Mouse (Mus musculus) gastrocnemius, postnatal 14 days (tissue): ENCODE results near the gene Fermt1. TPM values are rescaled to one million over a fixed set of nuclear protein-coding genes. Genes with fewer than 3 reads are reported as not detected.
A peak's percentile ranks its signal among the peaks of the same experiment; 100 is the strongest.

Source experiments
- DNase-seq: peaks from one replicate; pipeline ENCODE4 v3.0.0; 2021; ENCODE audit warnings: mixed read lengths
- intact Hi-C: fragments of 180-260 bp; cut with DNase I; formaldehyde crosslinking; loops from one replicate; pipeline ENCODE4 v1.15.1; 2025; ENCODE audit warnings: low total_unique reads
- total RNA-seq, 2 experiments: library from RNA; stranded (reverse); gene quantifications; 2 replicates each; pipeline ENCODE4 v1.2.3; 2021

Gene Fermt1
- total RNA-seq, 2 experiments from 2014 or later, result not detected

DNA sequence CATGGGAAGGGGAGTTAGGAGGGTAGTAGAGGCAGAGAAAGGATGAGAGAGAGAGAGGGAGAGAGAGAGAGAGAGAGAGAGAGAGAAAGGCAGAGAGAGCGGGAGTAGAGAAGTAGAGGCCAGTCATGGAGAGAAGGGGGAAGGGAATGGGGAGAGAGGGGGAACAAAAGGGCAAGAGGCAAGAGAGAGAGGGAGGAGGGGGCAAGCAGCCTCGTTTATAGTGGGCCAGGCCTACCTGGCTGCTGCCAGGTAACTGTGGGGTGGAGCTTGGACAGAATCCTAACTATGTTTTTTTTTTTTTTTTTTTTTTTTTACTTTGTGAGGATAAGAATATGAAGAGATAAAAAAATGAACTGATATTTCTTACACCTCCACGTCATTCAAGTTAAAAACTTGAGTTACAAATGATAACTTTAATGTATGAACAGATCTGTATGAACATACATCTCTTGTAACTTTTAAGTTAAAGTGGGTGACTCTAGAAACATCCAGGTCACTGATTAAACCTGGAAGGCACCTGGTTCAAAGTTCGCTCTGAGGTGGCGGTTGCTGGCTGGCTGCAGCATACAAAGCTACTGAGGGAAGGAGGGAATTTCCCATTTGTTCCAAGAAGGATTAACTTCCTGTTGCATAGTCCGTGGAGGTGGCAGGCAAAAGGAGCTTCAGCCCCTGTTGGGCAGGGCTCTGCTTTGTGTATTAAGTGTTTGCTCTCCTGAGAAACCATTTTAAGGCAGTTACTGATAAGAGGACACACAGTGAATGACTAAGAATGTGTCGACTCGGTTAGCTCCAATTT lies 22.2 kb downstream of the Fermt1 start:
- DNase-seq, result no peak
- intact Hi-C loops, result no loop called here

DNA sequence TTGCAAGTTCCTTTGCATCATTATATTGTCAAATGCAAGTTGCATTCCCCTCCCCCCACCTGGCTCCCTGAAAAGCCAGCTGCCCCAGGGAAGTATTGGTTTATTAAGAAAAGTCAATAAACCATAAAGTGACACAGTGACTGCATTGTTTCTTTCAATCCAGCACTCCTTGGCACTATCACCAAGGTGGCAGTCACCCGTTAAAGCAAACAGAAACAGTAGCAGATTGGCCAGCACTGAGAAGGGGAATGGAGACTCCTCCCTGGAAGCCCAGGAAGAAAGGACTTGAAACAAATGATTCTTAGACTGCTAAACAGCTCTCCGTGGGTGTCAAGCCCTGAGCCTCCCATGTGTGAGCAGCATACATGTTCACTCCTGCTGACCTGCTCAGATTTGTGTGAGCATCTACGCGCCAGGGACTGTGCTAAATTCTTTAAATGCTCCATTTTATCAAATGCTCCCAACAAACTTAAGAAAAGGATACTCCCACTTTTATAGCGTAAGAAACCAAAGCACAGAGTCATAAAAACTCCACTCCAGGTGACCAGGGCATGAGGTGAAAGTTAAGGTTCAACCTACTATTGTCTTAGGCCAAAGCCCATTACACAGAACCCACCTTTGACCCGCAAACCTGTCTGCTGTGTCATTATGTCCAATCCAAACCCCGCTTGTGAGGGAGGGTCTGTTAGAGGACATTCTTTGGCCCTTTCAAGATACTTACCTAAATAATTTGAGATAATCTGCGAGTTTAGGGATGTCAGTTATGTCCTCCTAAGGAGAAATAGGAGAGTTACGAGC lies 23.4 kb downstream of the Fermt1 start:
- DNase-seq, result no peak
- intact Hi-C loops, result no loop called here

DNA sequence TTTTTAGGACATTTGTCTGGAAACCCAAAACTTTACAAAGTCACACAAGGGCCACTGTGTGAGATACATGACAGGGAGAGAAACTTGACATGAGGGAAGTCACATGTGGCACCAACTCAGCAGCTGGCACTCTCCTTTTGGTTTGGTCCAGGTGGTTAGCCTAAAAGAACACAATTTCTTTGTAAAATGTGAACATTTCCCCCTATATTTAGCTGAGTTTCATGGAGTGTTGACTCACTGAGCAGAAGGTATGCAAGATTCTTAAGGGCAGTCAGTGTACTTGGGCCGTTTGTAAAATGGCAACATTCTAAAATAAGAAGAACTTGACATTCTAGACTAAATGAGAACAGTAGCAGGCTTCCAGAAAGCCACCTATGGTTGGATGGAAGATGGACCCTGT lies 30.9 kb downstream of the Fermt1 start:
- intact Hi-C loops, result no loop called here
- DNase-seq, result no peak

DNA sequence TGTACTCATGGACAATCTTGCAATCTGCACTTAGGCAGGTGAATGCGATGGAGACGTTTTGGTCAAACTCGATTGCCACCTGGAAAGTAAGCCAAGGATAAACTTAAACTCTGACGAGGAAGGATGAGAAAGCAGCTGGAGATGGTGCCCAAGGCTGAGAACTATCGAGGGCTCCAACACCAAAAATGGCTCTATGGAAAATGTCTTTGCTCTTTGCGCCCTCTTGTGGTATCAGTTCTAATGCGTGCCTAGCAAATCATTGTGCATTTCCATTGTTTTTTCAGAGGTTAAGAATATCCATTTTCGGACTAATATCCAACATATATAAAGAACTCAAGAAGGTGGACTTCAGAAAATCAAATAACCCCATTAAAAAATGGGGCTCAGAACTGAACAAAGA lies 38.9 kb downstream of the Fermt1 start:
- peak; percentile 8 for DNase-seq
- intact Hi-C loops, result loop anchor here (5.0 kb wide), 1 partner anchor 59 kb away; the partner anchor contains the start of gene Crls1

DNA sequence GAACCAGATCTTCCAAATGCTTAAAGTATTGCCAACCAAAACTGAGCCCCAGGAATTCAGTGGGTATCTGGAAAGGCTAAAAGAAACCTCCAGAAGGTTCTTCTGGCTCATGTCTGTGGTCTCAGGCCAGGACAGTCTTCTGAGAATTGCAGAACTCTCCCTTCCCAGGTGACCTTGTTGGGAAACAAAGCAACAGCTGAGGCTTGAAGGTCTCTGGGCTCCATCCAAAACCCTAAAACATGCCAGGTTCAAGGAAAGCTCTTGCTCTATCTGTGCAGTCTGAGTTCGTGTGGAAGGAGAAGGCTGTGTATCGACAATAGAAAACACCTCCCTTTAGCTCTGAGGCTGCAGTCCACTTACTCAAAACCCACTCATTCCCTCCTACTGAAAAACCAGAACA lies 40.7 kb downstream of the Fermt1 start:
- intact Hi-C loops, result loop anchor here (5.0 kb wide), 2 partner anchors 58 to 388 kb away; partner anchors contain the start of gene Crls1

DNA sequence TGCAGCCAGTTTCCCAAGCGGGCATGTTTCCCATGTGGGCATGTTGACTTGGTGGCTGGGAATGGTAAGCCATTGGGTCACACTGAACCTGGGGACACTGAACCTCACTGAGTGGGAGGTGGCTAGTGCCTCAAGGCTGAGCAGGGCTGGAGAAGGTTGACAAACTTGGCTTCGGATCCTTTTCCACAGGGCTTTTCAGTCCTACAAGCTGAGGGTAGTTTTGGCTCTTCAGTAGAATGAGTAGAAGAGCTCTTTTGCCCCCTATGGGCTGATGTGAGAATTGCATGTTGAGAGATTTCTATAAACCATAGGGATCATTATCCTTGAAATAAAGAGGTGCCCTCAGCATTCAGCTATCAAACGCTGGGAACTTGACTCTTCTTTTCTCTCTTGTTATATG lies 42.2 kb downstream of the Fermt1 start:
- DNase-seq, result peak; percentile 6
- intact Hi-C loops, result loop anchor here (5.0 kb wide), 1 partner anchor 386 kb away; no protein-coding TSS in a partner anchor

More for the DNA sequence above, 40.7 kb downstream of the Fermt1 start:
- no peak for DNase-seq

DNA sequence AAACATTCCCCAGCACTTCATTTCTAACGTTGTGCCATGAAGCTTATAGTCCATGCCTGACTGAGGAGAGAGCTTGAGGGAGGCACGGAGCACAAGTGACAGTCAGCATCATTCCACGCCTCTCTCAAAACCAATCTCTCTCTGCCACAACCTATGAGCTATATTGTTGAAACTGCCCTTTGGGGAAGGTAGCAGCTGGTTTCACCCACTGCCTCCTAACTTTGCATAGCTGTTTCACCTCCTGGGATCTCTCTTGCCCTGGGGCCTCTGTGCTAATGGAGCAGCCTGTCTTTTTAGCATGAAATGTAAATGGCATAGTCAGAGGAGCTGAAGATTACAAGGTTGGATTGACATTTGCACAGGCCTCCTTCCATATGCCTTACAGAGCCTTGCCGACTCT lies 43.6 kb downstream of the Fermt1 start:
- intact Hi-C loops, result loop anchor here (5.0 kb wide), 1 partner anchor 385 kb away; no protein-coding TSS in a partner anchor
- no peak for DNase-seq

DNA sequence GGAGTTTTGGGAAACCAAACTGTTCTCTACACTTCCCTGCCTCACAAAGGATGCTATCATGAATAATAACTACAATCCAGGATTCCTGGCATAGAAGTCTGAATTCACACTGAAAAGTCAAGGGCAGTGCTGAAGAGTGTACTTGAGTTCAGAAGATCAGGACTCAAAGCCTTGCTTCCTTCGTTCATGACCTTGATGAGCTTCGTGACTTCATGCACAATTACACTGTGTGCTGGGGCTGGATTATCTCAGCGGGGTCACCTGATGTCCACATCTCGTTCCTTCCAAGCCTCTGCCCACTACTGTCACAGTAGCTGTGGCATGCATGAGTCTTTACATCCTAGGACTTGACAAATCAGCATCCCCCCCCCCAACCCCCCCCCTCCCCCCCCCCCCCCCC lies 44.1 kb downstream of the Fermt1 start:
- intact Hi-C loops, result loop anchor here (5.0 kb wide), 1 partner anchor 384 kb away; no protein-coding TSS in a partner anchor
- DNase-seq, result no peak

DNA sequence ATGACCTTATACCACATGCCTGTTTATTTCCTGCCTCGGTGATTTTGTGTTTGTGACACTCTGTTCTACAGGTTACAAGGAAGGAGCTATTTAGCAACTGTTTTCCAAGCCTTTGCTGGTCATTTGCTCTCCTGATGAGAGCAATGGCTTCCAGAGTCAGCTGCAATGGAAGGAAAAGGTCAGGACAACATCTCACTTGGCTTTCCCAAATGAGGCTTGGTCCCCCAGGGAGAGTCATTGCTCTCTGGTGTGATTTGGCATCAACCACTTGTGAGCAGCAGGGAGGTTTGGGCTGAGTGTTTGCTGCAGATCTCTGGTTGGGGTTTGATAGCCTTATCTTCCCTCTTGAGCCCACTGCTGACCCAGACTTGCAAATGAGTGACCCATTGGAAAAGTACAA lies 45.1 kb downstream of the Fermt1 start:
- intact Hi-C loops, result loop anchor here (5.0 kb wide), 1 partner anchor 383 kb away; no protein-coding TSS in a partner anchor
- DNase-seq, result no peak

DNA sequence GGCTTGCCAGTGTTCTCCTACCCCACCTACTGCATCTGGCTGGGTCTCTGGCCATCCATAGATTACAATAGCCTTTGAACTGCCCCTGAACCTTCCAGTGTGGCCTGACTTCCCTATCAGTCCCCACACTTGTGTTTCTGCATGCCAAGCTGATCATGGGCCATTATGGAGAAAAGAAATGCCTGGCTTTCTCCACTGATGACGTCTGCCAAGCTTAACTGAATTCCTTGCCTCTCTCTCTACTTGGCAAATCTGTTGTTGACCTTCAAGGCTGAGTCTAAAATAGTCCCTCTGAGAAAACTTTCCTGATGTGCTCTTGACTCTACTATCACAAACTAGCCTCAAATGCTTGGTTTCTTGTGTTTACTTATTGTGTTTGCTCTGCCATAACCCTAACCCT lies 47.5 kb downstream of the Fermt1 start:
- no peak for DNase-seq
- intact Hi-C loops, result no loop called here

DNA sequence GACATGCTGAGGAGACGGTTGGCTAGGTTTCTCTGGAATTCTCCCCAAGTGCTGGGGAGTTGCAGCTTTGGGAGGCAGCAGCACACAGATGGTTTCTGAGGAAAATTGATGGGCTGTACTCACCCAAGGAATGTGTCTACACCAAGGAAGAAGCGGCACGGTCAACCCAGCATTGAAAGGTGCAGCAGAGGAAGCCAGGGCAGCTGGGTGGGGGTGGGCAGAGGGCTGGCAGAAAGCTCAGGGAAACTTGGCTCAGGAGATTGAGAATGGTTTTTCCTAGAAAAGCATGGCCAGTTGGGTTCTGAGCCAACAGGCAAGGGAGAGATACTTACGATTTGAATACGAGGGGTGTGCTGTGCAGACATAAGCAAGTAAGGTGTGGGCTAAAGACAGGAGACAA lies 51.9 kb downstream of the Fermt1 start:
- DNase-seq, result no peak
- intact Hi-C loops, result no loop called here

DNA sequence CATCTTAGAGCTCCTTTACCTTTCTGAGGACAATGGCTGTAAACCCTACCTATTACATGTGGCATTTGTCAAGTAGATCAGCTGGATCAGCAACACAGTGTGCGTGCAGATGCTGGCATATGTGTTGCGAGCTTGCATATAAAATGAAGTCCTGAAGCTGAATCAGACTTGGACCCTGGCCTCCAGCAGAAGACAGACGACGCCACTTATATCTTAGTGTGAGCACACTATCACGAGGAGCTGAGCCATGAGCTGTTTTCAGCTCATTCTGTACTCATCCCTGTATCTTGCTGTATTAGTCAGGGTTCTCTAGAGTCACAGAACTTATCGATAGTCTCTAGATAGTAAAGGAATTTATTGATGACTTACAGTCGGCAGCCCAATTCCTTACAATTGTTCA lies 60.4 kb downstream of the Fermt1 start:
- intact Hi-C loops, result no loop called here
- no peak for DNase-seq

DNA sequence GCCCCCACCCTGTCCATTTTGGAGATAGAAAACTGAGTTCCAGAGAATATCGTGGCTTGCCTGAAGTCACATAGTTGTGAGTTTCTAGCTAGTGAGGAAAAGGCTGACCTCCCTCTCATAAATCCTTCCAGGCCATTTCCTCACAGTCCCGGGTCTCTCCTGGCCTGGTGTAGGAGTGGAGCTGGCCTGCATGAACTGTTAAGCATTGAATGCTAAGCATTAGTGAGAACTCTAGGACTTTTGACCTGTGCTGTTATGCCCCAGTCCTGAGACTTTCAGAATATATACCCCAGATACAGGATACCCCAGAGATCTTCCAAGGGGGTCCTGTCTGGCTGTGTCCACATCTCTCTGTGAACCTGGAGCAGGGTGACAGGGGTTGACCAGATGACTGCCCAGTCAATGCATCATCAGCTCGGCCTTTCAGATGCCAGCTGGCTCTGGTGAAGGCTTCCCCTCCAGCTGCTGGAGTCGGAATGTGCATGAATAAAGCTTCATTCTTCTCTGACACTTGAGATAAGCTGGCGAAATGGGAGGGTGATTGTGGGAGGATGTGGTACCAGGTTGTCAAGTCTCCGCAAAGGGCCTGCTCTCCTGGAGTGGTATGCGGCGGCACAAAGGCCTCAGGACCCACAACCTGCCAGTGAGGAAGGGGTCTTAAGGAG lies 61.3 kb downstream of the Fermt1 start:
- intact Hi-C loops, result no loop called here
- no peak for DNase-seq

DNA sequence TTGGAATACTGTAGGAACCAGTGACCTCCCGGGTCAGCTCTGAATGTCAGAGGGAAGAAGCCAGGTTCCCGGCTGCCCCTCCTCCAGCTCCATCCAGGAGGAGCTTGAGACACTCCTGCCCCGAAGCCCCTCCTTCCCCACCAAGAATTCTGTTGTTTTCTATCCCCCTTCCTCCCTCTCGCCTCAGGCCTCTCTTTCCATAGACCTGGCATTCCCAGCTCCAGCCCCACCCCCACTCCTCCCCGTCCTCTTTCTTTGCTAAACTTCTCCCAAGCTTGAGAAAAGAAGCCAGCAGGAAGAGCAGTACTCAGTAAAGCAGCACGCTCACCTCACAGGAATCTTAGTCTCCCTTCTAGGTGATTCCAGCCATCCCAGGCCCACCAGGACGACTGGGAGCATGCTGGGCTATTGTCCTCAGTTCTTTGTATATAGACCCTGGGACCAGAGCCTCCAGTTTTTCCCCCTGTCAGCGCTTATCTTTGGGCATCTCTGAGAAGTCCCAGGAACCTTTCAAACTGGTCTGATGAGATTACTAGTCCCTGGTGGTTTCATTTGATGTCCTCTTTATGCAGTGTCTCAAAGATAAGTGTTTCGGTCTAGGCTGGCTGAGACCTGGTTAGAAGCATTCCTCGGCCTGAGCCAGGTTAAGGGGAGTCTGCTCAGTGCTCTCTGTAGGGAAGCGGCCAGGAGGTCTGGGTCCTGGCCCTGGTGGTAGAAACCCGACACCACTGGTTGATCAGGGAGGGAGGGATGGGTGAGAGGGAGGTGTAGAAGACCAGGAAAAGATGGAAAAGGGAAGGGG lies 64.7 kb downstream of the Fermt1 start, which contains the start of gene Lrrn4:
Gene Lrrn4 (minus strand): TSS at position 48 of the 802 bp plus-strand sequence.
- DNase-seq, result no peak
- intact Hi-C loops, result no loop called here

DNA sequence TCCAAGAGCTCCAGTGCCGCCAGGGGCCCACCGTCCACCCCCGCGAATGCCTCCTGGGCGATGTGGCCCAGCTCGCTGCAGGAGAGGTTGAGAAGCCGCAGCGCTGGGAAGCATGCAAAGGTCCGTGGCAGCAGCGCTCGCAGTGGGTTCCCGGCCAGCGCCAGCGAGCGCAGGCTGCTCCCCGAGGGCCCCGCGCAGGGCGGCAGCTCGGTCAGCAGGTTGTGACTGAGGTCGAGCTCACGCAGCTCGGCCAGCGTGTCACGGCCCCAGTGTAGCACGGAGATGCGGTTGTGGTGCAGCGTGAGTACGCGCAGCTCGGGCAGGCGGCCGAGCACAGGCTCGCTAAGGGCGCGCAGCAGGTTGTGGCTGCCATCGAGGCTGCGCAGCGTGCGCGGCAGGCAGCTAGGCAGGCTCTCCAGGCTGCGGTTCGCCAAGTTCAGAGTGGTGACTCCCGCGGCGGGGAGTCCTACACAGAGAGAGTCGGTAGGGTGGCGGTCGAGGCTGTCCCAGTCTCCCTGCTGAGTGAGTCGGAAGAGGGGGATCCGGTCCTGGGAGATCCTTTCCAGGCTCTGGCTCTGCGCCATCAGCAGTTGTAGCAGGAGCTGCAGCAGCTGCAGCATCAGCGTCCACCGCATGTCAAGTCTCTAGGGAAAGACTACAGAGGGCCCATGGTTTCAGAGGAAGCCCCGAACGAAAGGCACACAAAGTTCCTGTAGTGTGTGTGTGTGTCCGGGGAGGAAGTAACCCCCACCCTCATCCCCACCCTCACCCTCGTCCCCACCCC lies 66.3 kb downstream of the Fermt1 start:
- DNase-seq, result peak; percentile 46

DNA sequence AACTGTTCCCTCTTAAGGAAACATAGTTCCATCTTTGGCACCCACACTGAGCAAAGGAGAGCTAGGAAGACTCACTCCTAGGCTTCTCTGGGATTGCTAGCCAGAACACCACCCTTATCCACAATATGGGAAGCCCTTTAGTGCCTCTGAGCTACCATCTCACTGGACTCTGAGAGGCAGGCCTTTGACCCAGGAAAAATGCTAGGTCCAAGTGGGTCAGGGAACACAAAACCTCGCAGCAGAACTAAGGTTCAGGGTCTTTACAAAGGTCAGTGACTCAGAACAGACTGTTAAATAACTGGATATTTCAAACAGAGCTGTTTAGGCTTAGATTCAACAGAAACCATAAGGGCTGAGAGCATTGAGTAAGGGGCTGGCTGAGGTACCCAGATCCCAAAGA lies 68.7 kb downstream of the Fermt1 start:
- no peak for DNase-seq
- intact Hi-C loops, result no loop called here

More for the DNA sequence above, 66.3 kb downstream of the Fermt1 start:
- intact Hi-C loops, result no loop called here

DNA sequence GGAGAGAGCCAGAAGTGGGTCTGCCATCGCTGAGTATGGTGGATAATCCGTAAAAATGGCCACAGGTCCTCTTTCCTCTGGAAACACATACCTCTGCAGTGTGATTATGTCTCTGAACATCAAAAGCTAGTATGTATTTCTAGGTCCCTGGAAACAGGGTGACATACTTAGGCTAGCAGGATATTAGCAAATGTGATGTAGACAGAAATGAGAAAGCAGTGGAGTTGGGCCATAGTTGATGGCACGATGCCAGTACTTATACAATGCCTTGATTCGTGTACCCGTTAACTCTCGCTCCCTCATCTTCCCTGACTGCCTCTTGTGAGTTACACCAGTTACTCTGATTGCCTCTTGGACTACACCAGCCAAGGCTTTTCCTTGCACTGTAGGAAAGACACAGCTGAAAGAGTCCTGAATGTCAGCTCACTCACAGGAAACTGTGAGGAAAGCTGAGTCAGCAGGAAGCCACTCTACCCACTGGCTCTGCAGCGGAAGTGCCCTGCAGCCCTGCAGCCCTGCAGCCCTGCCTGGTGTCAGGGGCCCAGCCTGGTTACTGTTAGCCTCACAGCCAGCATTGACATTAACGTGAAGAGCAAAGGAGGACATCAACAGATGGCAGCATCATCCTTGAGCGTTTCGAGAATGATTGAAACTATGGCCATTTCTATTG lies 71.9 kb downstream of the Fermt1 start:
- no peak for DNase-seq
- intact Hi-C loops, result no loop called here

DNA sequence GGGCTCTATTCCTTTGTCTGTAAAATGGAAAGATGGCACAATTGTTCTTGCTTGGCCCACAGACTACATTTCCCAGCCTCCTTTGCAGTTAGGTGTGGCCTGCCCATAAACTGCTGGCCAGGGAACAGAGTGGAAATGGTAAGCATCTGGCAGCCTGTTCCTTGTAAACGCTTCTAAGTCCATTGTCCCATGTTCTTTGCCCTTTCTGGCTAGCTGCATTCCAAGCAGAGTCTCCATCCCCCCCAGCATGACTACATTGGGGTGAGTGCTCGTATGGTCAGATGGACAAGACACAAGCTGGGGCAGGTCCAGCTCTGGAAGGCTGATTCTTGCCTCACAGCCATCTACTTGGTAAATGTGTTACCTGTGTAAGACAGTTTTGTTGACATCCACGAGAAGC lies 74.0 kb downstream of the Fermt1 start:
- no peak for DNase-seq
- intact Hi-C loops, result no loop called here
